Mouse (Mus musculus) hindbrain, embryonic 14.5 days (tissue): ENCODE measurements at regions not wholly inside any gene's neighbourhood (a gene's known extent, or its start where the extent isn't known, plus 50 kb on each side); places are given as distances from the start of the nearest gene placed in this dataset.

Experiments used
- ATAC-seq: fragments of 200-750 bp; cut with Nextera tagmentation; 2 replicates; pipeline ENCODE4 v1.8.0; 2017; ENCODE audit warnings: moderate number of reproducible peaks, mild to moderate bottlenecking, moderate TSS enrichment, moderate library complexity; ENCODE audit not compliant: low FRiP score
- DNase-seq: peaks from one replicate; pipeline ENCODE4 v3.0.0-alpha.2; 2015; ENCODE audit warnings: low spot score
- H3K27ac ChIP-seq: fragments of 300-500 bp; sonication (generic); 2 replicates; pipeline ENCODE4 v1.5.1; 2014; ENCODE audit warnings: mild to moderate bottlenecking, moderate library complexity
- H3K27me3 ChIP-seq: fragments of 300-500 bp; sonication (generic); 2 replicates; pipeline ENCODE4 v1.6.1; 2014; ENCODE audit warnings: mild to moderate bottlenecking, low read length, mixed read lengths; ENCODE audit not compliant: control insufficient read depth, insufficient read depth
- H3K36me3 ChIP-seq: fragments of 300-500 bp; sonication (generic); replicated peaks from 2 replicates; pipeline ENCODE4 v1.6.1; 2014; ENCODE audit not compliant: control insufficient read depth, insufficient read depth
- H3K4me1 ChIP-seq: fragments of 300-500 bp; sonication (generic); replicated peaks from 2 replicates; pipeline ENCODE4 v1.6.1; 2014; ENCODE audit warnings: antibody characterized with exemption, low read length, mixed read lengths; ENCODE audit not compliant: control insufficient read depth, insufficient read depth
- H3K4me2 ChIP-seq: fragments of 300-500 bp; sonication (generic); replicated peaks from 2 replicates; pipeline ENCODE4 v1.6.1; 2014; ENCODE audit warnings: mild to moderate bottlenecking, moderate library complexity
- H3K4me3 ChIP-seq: fragments of 300-500 bp; sonication (generic); replicated peaks from 2 replicates; pipeline ENCODE4 v1.5.1; 2014; ENCODE audit warnings: mild to moderate bottlenecking, low read length
- H3K9ac ChIP-seq: fragments of 300-500 bp; sonication (generic); 2 replicates; pipeline ENCODE4 v1.6.1; 2014
- H3K9me3 ChIP-seq: fragments of 300-500 bp; sonication (generic); 2 replicates; pipeline ENCODE4 v1.6.1; 2016; ENCODE audit warnings: low read length; ENCODE audit not compliant: control insufficient read depth
- WGBS: fragments of 180-500 bp; shearing (Covaris S2); extraction: QIAGEN DNeasy Blood & Tissue Kit; methylation state at CpG from one replicate; pipeline ENCODE4 v1.1.7; 2014; 5-methylcytosine and 5-hydroxymethylcytosine counted together

DNA sequence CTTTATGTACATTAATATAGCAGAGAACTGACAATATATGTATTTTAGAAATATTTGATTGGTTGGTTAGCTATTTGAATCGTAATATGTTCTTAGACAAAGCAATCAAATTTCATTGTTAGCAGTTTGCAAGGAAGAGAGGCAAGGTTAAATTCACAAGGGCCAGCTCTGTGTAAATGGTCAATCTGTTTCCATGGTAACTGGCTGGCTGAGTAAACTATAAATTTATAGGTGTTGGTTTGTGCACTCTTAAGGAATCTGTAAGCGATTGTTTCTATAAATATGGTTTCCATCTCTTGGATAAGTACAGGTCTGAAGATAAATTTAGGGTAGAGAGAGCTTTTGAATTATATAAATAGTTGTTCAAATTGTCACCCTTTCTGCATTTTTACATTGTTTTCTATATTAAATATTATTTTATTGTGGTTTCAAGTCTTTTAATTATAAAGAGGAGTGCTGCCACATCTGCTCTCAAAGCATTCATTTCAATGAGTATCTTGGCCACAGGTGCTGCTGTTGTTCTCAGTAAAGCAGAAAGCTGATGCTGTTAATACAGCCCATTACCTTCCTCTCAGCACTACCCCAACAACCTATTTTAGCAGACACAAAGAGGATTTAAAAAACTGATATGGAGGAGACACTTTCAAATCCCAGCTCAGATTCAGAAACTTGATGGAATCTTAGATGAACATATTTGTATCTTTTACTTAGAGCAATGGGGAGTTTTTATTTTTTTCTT lies 671.2 kb upstream of the Gm38303 start:
- ATAC-seq = no peak
- Histone ChIP-seq H3K4me2 (no peak overlapping the region), H3K36me3 (no peaks in the 10 kb centered on the region), H3K27me3 (no peaks in the 10 kb centered on the region), H3K27ac (peak overlapping the region; percentile 9; the same call in 1 of the 2 replicates), H3K9me3 (no peaks in the 10 kb centered on the region), H3K4me1 (no peaks in the 10 kb centered on the region), H3K9ac (no peak overlapping the region), H3K4me3 (no peak overlapping the region)
- no peak for DNase-seq
- 64% methylated on average over 2 of the region's 2 CpGs for WGBS

DNA sequence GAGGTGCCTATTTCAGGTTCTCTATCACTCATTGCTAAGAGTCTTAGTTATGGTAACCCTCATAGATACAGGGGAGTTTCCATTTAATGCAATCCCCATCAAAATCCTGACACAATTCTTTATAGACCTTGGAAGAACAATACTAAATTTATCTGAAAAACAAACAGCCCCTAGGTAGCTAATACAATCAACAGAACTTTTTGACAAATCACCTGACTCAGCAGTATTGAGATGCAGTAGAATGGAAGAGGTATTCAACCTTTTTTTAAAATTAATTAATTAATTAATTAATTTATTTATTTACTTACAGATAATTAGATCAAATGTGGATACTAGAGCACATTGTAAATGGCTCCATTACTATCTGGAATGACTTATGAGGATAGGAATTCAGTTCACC lies 643.5 kb upstream of the Gm38303 start:
- Histone ChIP-seq H3K36me3 (no peaks in the 10 kb centered on the region), H3K4me3 (no peak overlapping the region), H3K9ac (no peak overlapping the region), H3K4me2 (no peak overlapping the region), H3K27ac (no peak overlapping the region), H3K4me1 (no peaks in the 10 kb centered on the region), H3K9me3 (no peaks in the 10 kb centered on the region), H3K27me3 (no peaks in the 10 kb centered on the region)
- ATAC-seq (no peak), DNase-seq (no peak)

DNA sequence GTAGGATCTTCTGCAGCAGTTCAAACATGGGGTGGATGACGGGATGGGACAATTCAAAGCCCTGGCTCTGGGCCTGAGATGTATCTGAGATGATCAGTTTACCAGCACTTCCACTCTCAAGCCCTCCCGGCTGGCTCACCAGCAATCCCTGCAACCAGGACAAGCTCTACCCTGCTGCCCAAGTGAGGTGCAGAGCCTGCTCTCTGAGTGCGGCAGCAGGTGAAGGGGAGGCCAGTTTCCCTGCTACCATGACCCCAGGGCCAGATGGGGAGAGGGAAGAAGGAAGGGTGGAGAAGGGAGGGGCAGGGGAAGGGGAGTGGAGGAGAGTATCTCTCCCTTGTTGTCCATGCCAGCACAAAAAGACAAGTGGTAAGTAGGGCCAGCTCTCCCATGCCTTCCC lies 638.9 kb upstream of the Gm38303 start:
- Histone ChIP-seq H3K4me1 (no peaks in the 10 kb centered on the region), H3K27ac (no peak overlapping the region), H3K9ac (no peak overlapping the region), H3K4me3 (no peak overlapping the region), H3K4me2 (no peak overlapping the region), H3K36me3 (no peaks in the 10 kb centered on the region), H3K27me3 (no peaks in the 10 kb centered on the region), H3K9me3 (no peaks in the 10 kb centered on the region)
- WGBS = 91% methylated on average over 3 of the region's 3 CpGs
- no peak for DNase-seq
- ATAC-seq = no peak

DNA sequence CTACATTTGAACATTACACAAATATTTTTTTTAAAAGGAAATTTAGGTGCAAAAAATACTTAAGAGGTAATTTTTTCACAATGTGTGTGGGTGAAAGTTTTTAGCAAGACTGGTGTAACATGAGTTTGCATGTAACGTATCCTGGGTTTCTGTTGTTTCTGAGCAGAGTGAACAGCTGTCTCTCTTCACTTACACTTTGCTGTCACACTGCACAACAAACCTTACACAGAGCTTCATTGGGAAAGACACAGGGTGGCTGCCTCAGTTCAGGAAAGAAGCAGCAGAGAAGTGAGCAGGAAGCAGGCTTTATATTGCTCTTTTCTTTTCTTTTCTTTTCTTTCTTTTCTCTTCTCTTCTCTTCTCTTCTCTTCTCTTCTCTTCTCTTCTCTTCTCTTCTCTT lies 617.1 kb upstream of the Gm38303 start:
- Histone ChIP-seq H3K9ac (no peak overlapping the region), H3K9me3 (no peaks in the 10 kb centered on the region), H3K4me1 (no peaks in the 10 kb centered on the region), H3K36me3 (no peaks in the 10 kb centered on the region), H3K27ac (no peak overlapping the region), H3K4me2 (no peak overlapping the region), H3K27me3 (no peaks in the 10 kb centered on the region), H3K4me3 (no peak overlapping the region)
- DNase-seq = no peak
- WGBS = 95% methylated on average over 1 of the region's 1 CpGs
- ATAC-seq = no peak

DNA sequence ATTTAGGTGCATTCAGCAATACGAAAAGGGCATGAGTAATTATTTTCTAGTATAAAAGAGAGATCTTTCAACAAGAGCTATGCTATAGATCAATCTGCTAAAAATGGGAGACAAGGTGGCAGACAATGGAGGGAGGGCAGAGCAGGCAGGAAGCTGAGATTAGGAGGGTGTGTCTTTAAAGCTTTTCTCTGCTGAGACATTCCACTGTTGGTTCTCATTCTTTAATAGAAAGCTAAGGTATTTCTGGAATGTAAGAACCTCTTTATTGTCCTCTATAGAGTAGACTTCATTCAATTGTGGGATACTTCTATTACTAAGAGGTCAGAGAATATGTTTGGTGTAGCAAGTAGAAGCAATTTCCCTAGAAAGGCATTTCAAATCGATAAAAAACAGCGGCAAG lies 581.6 kb upstream of the Gm38303 start:
- H3K4me3 ChIP-seq = no peak overlapping the region
- H3K9me3 ChIP-seq = no peaks in the 10 kb centered on the region
- no peaks in the 10 kb centered on the region for H3K36me3 ChIP-seq
- H3K9ac ChIP-seq = no peak overlapping the region
- no peaks in the 10 kb centered on the region for H3K27me3 ChIP-seq
- ATAC-seq (no peak), DNase-seq (no peak)
- WGBS = 55% methylated on average over 3 of the region's 3 CpGs
- no peak overlapping the region for H3K27ac ChIP-seq
- H3K4me1 ChIP-seq = no peaks in the 10 kb centered on the region
- H3K4me2 ChIP-seq = no peak overlapping the region

DNA sequence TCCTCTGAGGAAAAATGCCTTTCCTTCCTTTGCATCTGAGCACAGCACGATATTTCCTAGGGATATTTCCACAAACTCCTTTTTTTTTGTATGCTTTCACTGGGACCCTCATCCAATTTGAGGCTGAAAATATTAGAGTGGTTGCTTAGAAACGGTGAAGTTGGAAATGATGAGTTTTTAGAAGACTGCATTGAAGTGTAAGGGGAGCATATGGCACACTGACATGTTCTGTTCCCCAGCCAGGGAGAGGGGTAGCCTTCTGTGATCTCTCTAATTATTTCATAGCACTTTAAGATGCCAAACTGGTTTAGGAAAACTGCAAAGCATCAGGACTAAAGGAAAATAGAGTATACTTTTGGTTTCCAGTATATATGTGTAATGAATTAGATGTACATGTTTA lies 556.5 kb upstream of the Gm38303 start:
- Histone ChIP-seq H3K36me3 (no peaks in the 10 kb centered on the region), H3K9ac (no peak overlapping the region), H3K4me3 (no peak overlapping the region), H3K9me3 (no peaks in the 10 kb centered on the region), H3K4me1 (no peaks in the 10 kb centered on the region), H3K27ac (no peak overlapping the region), H3K4me2 (no peak overlapping the region), H3K27me3 (no peaks in the 10 kb centered on the region)
- 54% methylated on average over 2 of the region's 2 CpGs for WGBS
- ATAC-seq (no peak), DNase-seq (peak; percentile 46)
